Mouse (Mus musculus): Measurements from ENCODE around the gene Maob. TPM values are rescaled to one million over a fixed set of nuclear protein-coding genes. Genes with fewer than 3 reads are reported as not detected.

Gene Maob
- 1 to 10 TPM; 2.5 to 3.8 TPM for total RNA-seq (2021)
- long read RNA-seq, experiment 1, partial matches to known transcripts: 2 of 4 reads
- long read RNA-seq, experiment 1, other reads (novel, unspliced or antisense): 0 of 4 reads
- long read RNA-seq, experiment 2, partial matches to known transcripts: 0 of 3 reads
- long read RNA-seq, experiment 2, other reads (novel, unspliced or antisense): 0 of 3 reads

- peak; percentile 16 for DNase-seq
Observed at GRCm38 (mm10) chrX:16817261-16817769, at the start of gene Maob. Maob (minus strand) TSS chrX:16817366.

GRCm38 (mm10) chrX:16860244-16860643 lies 43.1 kb upstream of the Maob start:
- DNase-seq: no peak

- DNase-seq: no peak
Observed at GRCm38 (mm10) chrX:16846034-16846433, 28.9 kb upstream of the Maob start.

DNA sequence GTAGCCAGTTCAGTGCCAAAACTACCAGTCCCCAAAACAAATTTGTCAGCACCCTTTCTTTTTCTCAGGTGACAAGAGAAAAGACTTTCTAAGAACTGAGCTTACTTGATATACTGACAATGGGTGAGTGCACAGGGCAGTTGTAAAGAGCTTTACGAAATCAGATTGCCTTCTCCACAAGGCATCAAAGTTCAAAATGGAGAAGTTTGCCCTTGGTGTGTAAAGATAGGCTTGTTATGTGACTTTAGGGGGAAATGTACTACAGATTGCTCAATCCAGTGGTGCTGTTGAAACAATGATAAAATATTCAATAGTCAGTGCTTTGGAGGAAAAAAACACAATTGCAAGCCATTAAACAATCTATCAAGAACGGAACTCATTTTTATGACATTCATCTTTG lies 24.3 kb upstream of the Maob start:
- DNase-seq: no peak

- no peak for DNase-seq
Observed at GRCm38 (mm10) chrX:16837293-16837692, 20.1 kb upstream of the Maob start.

GRCm38 (mm10) chrX:16836488-16837082 lies 19.4 kb upstream of the Maob start:
- DNase-seq: no peak

DNA sequence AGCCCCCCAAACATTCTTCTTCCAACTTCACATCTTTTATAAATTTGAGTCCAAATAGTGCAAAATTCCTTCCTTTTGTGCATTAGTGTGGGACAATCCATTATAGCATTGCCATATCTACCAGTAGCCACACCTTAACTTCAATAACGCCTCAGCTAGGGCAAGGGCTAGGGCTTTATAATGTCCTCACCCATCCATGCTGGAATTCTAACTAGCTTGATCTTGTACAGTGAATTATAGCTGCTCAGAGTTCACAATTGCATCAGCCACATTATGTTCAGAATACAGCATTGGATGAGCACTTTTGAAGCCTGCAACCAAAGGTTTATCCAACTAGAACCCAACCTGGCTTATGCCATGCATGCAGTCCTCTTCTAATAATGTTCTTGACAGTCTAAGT lies 8.9 kb upstream of the Maob start:
- no peak for DNase-seq

DNA sequence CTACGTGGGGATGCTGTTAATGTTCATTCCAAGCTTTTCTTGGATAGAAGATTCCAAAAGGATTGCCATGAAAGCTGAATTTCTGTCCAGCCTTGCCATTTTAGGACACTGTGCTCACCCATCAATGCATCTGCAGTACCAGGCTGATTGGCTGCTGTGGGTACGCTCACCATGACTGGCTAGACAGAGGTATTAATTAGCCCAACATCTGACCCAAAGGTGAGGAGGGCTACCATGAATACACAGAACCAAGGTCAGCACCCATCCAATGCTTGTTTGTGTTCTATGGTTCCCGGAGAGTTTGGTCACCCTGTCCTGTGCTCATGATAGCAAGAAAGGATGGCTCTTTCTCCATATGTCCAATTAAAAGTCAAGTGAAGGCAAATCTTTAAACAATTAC lies 1.2 kb downstream of the Maob start:
- DNase-seq: no peak

DNA sequence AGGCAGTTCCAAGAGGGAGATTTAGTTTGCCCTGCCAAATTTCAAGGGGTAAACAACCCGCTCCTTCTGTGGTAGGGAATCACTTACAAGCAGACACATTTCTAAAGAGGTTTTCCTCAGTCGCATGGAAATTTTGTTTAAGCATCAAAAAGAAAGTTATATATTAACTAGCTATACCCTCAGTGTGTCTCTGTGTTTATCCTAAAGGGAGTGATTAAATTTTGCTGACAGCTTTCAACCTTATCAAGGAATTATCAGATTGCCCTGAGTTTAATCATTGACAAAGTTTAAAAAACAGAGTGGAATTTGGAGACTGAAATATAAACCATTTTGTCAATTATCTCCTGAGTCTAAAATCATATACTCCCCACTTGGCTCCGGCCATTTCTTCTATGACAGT lies 5.1 kb downstream of the Maob start:
- no peak for DNase-seq

DNA sequence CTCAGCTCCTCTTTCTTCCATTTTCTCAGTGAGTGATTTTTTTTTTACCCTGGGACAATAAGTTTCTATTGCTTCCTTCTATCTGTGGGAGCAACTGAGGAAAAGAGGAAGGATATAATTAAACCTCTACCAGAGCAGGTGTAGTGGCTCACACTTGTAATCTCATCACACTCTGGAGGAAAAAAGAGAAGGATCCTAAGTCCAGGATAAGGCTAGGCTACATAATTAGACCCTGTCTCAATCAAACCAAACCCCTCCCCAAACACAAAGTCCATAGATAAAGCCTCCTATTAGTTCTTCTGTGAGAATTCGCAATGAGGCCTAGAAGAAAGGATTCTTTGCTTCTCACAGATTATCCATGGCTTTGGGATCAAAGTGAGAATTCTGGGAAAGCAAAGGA lies 49.7 kb downstream of the Maob start:
- no peak for DNase-seq

DNA sequence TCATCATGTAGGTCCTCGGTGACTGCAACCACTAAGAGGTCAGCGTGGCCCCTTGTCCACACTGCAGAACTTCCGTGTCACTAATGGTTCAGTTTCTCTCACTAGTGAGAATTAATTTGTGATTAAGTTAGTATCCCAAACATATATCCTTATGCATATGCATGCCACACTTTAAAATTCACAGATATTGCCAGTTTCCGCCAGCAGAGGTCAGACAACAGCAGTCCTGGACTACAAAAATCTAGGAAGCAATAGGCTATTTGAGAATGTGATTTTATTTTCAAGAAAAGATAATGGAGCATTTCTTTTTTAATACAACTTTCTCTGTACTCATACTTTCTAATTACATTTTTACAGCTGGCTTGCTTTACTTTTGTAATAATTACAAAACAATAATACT lies 51.0 kb downstream of the Maob start:
- DNase-seq: no peak

DNA sequence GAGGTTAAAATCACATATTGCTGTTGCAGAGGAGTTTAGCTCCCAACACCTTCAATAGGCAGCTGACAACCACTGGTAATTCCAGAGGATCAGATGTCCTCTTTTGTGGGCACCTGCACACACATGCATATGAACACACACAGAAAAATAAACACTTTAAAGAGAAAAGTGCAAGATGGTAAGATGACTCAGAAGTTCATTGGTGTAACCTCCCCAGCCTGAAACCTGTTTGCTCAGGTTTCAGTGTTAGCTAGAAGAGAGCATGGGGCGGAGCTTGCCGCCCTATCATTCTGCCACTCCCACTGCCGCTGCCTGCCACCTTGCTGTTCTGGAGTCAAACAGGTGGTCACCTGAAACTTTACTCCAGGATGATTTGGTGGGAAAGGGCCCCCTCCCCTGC lies 55.7 kb downstream of the Maob start:
- DNase-seq: no peak

- no peak for DNase-seq
Observed at GRCm38 (mm10) chrX:16754761-16755160, 62.4 kb downstream of the Maob start.

DNA sequence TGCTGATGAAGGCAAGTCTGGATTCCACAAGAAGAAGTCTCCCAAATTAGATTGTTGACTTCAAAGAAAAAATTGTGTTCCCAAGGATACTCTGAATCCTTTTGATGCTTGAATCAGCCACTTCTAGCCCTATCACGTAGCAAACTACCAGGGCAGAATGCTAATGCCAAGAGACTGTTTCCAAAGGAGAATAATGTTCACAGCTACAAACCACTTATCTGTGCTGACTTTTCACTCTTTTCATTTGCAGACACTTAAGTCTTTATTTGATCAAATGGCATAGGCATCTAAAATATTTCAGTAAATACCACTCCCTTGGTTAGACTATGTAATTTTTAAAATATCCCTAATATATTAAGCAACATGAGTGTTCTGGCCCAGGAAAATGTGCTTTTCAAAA lies 68.2 kb downstream of the Maob start:
- DNase-seq: no peak

DNA sequence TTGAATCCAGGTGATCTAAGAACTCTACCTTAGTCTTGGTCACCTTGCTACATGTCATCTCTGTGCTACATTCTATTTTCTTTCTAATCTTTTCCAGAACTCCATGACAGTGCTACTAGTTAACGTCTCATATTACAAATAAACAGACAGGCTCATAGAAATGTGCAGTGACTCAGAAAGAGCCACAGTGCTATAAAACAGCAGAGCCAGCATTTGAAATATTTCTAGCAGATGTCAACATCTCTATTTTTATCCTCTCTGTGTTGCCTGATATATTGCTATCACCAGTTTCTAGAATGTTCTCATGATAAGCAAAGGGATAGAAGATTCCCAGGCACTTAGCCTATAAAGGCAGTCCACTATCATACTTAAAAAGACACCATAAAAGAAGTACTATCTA lies 103.1 kb downstream of the Maob start:
- no peak for DNase-seq

- no peak for DNase-seq
Observed at GRCm38 (mm10) chrX:16706094-16706493, 111.1 kb downstream of the Maob start.

Other genes with a start within 250 kb of the Maob start
- gene Maoa, start 197.7 kb downstream of the Maob start, total RNA-seq (2021): 1 to 10 TPM; 3.0 TPM
- under 1 TPM; 0.13 TPM for gene Ndp, start 94.4 kb upstream of the Maob start, total RNA-seq (2021)